Mouse (Mus musculus) T-helper 2 cell (primary cell): ENCODE measurements around the gene Bnip1.

ENCODE experiments used
- in situ Hi-C: fragments of 300-600 bp; cut with MboI, MseI; formaldehyde crosslinking; loops from one replicate; pipeline ENCODE4 v1.15.1; 2025; ENCODE audit warnings: high pct_unique_total_duplicates

Gene Bnip1

GRCm38 (mm10) chr17:26793068-26793765 lies 12.4 kb downstream of the Bnip1 start:
- in situ Hi-C loops: loop anchor here (5.0 kb wide), 1 partner anchor 84 kb away; no protein-coding TSS in a partner anchor

- in situ Hi-C loops: loop anchor here (5.0 kb wide), 1 partner anchor 83 kb away; no protein-coding TSS in a partner anchor
These were observed 13.9 kb downstream of the Bnip1 start for GRCm38 (mm10) chr17:26794744-26795143.

- in situ Hi-C loops: no loop called here
These were observed 14.5 kb downstream of the Bnip1 start for GRCm38 (mm10) chr17:26795386-26795785.

- in situ Hi-C loops: no loop called here
These were observed 16.7 kb downstream of the Bnip1 start for GRCm38 (mm10) chr17:26797379-26798128.

- in situ Hi-C loops: no loop called here
These were observed 22.0 kb downstream of the Bnip1 start for GRCm38 (mm10) chr17:26802886-26803285.

GRCm38 (mm10) chr17:26812607-26813006 lies 31.7 kb downstream of the Bnip1 start:
- in situ Hi-C loops: loop anchor here (5.0 kb wide), 1 partner anchor 600 kb away; no protein-coding TSS in a partner anchor

- in situ Hi-C loops: loop anchor here (5.0 kb wide), 1 partner anchor 599 kb away; no protein-coding TSS in a partner anchor
These were observed 32.6 kb downstream of the Bnip1 start for GRCm38 (mm10) chr17:26813497-26813896.

GRCm38 (mm10) chr17:26816810-26817209 lies 35.9 kb downstream of the Bnip1 start:
- in situ Hi-C loops: no loop called here

- in situ Hi-C loops: no loop called here
These were observed 36.9 kb downstream of the Bnip1 start for GRCm38 (mm10) chr17:26817776-26818175.

- in situ Hi-C loops: loop anchor here (10.0 kb wide), 1 partner anchor 511 kb away; no protein-coding TSS in a partner anchor
These were observed 45.3 kb downstream of the Bnip1 start for GRCm38 (mm10) chr17:26826131-26826530.

GRCm38 (mm10) chr17:26833806-26834205 lies 52.9 kb downstream of the Bnip1 start:
- in situ Hi-C loops: no loop called here

- in situ Hi-C loops: no loop called here
These were observed 53.6 kb downstream of the Bnip1 start for GRCm38 (mm10) chr17:26834302-26834965.

- in situ Hi-C loops: no loop called here
These were observed 54.3 kb downstream of the Bnip1 start for GRCm38 (mm10) chr17:26834966-26835755.

GRCm38 (mm10) chr17:26835956-26836355 lies 55.1 kb downstream of the Bnip1 start:
- in situ Hi-C loops: no loop called here

- in situ Hi-C loops: no loop called here
These were observed 55.5 kb downstream of the Bnip1 start for GRCm38 (mm10) chr17:26836377-26836776.

GRCm38 (mm10) chr17:26836786-26837545 lies 56.1 kb downstream of the Bnip1 start:
- in situ Hi-C loops: no loop called here

- in situ Hi-C loops: no loop called here
These were observed 56.7 kb downstream of the Bnip1 start for GRCm38 (mm10) chr17:26837546-26837985.

GRCm38 (mm10) chr17:26838191-26838910 lies 57.5 kb downstream of the Bnip1 start:
- in situ Hi-C loops: no loop called here

GRCm38 (mm10) chr17:26838911-26839717 lies 58.2 kb downstream of the Bnip1 start:
- in situ Hi-C loops: no loop called here
